Mouse (Mus musculus) spleen, embryonic (tissue): ENCODE measurements at regions not wholly inside any gene's neighbourhood (a gene's known extent, or its start where the extent isn't known, plus 50 kb on each side); places are given as distances from the start of the nearest gene placed in this dataset.

Experiments used
- CTCF ChIA-PET: fragments of 350-600 bp; sonication (Branson Sonifier 250); formaldehyde crosslinking; loops from one replicate; lab custom pipeline; 2022; lab: Charles Lee

- CTCF ChIA-PET, result no interaction called here
Measured at GRCm38 (mm10) chr11:63287766-63288165, 159.0 kb downstream of the Pmp22 start.

GRCm38 (mm10) chr11:63290618-63291017, 161.8 kb downstream of the Pmp22 start:
- CTCF ChIA-PET, result no interaction called here

- CTCF ChIA-PET, result no interaction called here
Measured at GRCm38 (mm10) chr11:63293485-63293884, 164.7 kb downstream of the Pmp22 start.

- CTCF ChIA-PET, result no interaction called here
Measured at GRCm38 (mm10) chr11:63294476-63294875, 165.7 kb downstream of the Pmp22 start.

GRCm38 (mm10) chr11:63296476-63296875, 167.7 kb downstream of the Pmp22 start:
- CTCF ChIA-PET, result no interaction called here

- CTCF ChIA-PET, result no interaction called here
Measured at GRCm38 (mm10) chr11:63299712-63300581, 171.2 kb downstream of the Pmp22 start.

GRCm38 (mm10) chr11:63325166-63325565, 196.4 kb downstream of the Pmp22 start:
- CTCF ChIA-PET, result interaction anchor here (0.7 kb wide), 1 partner anchor 1053 kb away, joined by 3 read pairs; no protein-coding TSS in a partner anchor

GRCm38 (mm10) chr11:63326864-63327263, 198.1 kb downstream of the Pmp22 start:
- CTCF ChIA-PET, result no interaction called here

GRCm38 (mm10) chr11:63337503-63337902, 208.7 kb downstream of the Pmp22 start:
- CTCF ChIA-PET, result no interaction called here

GRCm38 (mm10) chr11:63338277-63338676, 209.5 kb downstream of the Pmp22 start:
- CTCF ChIA-PET, result no interaction called here

GRCm38 (mm10) chr11:63345653-63346052, 216.9 kb downstream of the Pmp22 start:
- CTCF ChIA-PET, result no interaction called here

GRCm38 (mm10) chr11:63350123-63350696, 221.4 kb downstream of the Pmp22 start:
- CTCF ChIA-PET, result no interaction called here

- CTCF ChIA-PET, result no interaction called here
Measured at GRCm38 (mm10) chr11:63351999-63352398, 223.2 kb downstream of the Pmp22 start.

- CTCF ChIA-PET, result no interaction called here
Measured at GRCm38 (mm10) chr11:63352990-63353389, 224.2 kb downstream of the Pmp22 start.

GRCm38 (mm10) chr11:63353671-63354070, 224.9 kb downstream of the Pmp22 start:
- CTCF ChIA-PET, result no interaction called here

GRCm38 (mm10) chr11:63357772-63358344, 229.1 kb downstream of the Pmp22 start:
- CTCF ChIA-PET, result no interaction called here

- CTCF ChIA-PET, result no interaction called here
Measured at GRCm38 (mm10) chr11:63367756-63368265, 239.0 kb downstream of the Pmp22 start.

- CTCF ChIA-PET, result no interaction called here
Measured at GRCm38 (mm10) chr11:63369475-63369874, 240.7 kb downstream of the Pmp22 start.

GRCm38 (mm10) chr11:63376311-63376710, 247.5 kb downstream of the Pmp22 start:
- CTCF ChIA-PET, result no interaction called here

- CTCF ChIA-PET, result no interaction called here
Measured at GRCm38 (mm10) chr11:63376991-63377390, 248.2 kb downstream of the Pmp22 start.

GRCm38 (mm10) chr11:63388247-63388646, 259.5 kb downstream of the Pmp22 start:
- CTCF ChIA-PET, result no interaction called here

GRCm38 (mm10) chr11:63391478-63391877, 262.7 kb downstream of the Pmp22 start:
- CTCF ChIA-PET, result no interaction called here

- CTCF ChIA-PET, result no interaction called here
Measured at GRCm38 (mm10) chr11:63392378-63392777, 263.6 kb downstream of the Pmp22 start.
